Mouse (Mus musculus): Measurements from ENCODE around the gene Kat2a.

Kat2a gene

GRCm38 (mm10) chr11:100655589-100655988 lies 56.7 kb downstream of the Kat2a start:
- DNase-seq: peak; percentile 30
